Mouse (Mus musculus): ENCODE measurements around the gene Camsap1. TPM values are rescaled to one million over a fixed set of nuclear protein-coding genes. Genes with fewer than 3 reads are reported as not detected.

Camsap1 gene
- polyA plus RNA-seq, 2 experiments from 2014 or later: 4.5 to 8.8 TPM

GRCm38 (mm10) chr2:25977587-25978239, 5.4 kb downstream of the Camsap1 start:
- ATAC-seq: no peak

DNA sequence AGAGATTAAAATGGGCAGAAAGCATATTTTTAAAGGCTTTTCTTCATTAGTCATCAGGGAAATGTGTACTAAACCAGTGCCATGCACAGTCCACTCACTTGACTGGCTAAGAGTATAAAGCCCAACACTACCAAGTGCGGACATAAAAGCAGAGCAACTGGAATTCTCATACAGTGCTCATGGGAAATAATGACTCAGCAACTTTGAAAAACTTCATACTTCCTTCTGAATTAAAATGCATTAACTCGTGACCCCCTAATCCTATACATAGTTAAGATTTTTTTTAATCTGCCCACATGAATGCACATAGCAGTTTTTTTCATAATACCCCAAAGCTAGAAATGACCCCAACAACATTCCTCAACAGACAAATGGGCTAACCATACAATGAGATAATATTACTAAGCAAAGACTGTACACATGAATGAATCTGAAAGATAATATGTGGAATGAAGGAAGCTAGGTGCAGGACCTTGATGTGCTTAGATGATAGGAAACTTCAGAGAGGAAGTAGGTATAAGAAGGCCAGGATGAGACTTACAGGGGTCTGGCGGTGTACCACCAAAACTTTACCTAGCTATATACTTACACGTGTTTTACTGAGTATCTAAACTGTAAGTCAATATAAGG, 7.8 kb downstream of the Camsap1 start:
- no peak for ATAC-seq

GRCm38 (mm10) chr2:25970426-25970825, 12.7 kb downstream of the Camsap1 start:
- ATAC-seq: no peak

DNA sequence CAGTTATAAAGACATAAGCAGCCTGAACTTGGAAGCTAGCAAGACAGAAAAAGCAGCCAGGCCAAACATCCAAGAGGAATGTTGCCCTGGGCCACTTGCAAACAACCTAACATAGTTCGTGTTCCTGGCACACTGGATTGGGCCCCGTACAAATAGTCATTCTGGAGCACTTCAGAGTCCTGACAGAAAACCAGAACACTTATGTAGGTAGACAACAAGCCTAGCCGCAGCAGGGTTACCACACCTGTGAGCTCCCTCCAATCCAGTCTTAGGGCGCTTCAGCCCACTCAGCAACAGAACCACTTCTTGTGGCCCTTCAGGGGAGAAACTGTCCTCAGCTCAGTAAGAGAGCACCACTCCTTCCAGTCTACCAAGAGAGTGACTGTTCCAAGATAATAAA, 13.8 kb downstream of the Camsap1 start:
- no peak for ATAC-seq

- ATAC-seq: no peak
Observed at GRCm38 (mm10) chr2:25949291-25949690, 33.8 kb downstream of the Camsap1 start.

GRCm38 (mm10) chr2:25947950-25948349, 35.1 kb downstream of the Camsap1 start:
- no peak for ATAC-seq

- no peak for ATAC-seq
Observed at GRCm38 (mm10) chr2:25943822-25944221, 39.3 kb downstream of the Camsap1 start.

GRCm38 (mm10) chr2:25940503-25940902, 42.6 kb downstream of the Camsap1 start:
- no peak for ATAC-seq

DNA sequence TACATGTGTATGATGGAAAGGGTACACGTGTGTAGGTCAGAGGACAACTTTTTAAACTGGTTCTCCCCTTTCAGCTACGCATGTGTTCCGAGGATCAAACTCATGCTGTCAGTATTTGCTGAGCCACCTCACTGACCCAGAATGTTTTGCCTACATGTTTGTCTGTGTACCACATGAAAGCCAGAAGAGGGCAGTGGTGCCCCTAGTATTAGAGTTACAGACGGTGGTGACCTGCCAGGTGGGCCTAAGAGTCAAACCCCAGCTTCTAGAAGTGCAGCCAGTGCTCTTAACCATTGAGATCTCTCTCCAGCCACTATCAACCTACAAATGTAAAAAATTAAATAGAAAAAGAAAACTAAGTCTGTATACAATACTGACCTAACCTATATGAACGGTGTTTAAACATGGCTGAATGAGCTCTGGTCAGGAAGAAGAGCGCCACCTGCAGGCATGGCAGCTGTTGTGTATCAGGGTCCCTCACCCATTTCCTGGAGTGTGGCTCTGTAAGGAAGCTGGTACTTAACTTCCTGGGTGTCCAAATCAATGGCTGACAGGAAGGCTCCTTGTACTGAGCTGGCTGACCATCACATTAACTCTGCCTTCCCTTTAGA, 51.7 kb downstream of the Camsap1 start:
- ATAC-seq: no peak

DNA sequence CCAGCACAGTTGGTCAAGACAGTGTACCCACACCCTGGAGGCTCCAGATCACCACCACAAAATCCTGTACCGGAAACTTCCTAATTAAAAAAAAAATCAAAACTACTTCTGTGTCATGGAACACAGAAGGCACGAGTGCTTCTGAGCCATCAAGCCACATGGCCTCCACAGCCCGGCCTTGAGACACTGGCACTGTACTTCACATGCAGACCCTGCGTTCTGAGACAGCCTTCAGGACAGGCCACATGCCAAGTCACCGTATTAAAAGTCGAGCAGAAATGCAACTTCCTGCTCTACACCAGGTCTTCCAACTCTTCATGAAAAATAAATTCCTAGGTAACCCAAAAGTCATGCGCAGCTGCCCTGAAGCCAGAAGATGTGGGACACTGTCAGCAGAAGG, 55.3 kb downstream of the Camsap1 start:
- no peak for ATAC-seq

DNA sequence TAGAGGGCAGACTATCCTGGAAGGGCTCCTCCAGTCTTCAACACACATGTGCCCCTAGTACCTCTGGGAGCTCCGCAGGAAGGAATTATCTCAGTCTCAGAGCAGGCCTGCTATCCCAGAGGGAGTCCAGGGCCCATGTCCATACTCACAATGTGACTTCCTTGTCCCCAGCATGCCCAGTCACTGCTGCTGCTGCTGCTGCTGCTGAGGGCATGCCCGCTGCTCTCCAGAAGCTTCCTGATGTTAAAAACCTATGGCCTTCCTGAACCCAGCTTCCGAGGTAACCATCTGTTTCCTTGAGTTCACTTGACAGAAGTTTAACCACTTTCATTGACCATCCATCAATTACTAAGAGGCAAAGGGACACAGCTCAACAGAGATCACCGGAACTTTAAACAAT, 58.1 kb downstream of the Camsap1 start:
- no peak for ATAC-seq

GRCm38 (mm10) chr2:25923799-25924198, 59.3 kb downstream of the Camsap1 start:
- ATAC-seq: no peak

GRCm38 (mm10) chr2:25919972-25920371, 63.1 kb downstream of the Camsap1 start:
- ATAC-seq: no peak

GRCm38 (mm10) chr2:25918408-25918807, 64.7 kb downstream of the Camsap1 start:
- ATAC-seq: no peak

GRCm38 (mm10) chr2:25914821-25915220, 68.3 kb downstream of the Camsap1 start:
- no peak for ATAC-seq

DNA sequence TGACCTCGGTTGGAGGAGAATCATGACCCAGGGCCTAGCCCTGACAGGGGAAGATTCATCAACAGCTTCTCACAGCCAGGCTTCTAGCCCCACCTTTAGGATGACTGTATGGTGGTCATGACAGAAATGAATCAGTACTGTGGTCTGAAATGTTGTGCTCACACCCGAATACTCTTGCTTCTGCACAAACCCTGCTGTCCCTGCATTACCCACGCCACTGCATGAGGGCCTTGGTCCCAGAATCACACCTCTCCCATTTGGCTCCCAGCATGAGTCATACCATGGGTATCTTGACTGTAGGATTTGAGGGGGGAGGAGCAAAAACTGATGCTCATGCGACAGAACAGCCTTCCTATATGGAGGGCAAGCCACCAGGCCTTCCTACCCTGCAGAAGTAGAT, 68.9 kb downstream of the Camsap1 start:
- no peak for ATAC-seq

DNA sequence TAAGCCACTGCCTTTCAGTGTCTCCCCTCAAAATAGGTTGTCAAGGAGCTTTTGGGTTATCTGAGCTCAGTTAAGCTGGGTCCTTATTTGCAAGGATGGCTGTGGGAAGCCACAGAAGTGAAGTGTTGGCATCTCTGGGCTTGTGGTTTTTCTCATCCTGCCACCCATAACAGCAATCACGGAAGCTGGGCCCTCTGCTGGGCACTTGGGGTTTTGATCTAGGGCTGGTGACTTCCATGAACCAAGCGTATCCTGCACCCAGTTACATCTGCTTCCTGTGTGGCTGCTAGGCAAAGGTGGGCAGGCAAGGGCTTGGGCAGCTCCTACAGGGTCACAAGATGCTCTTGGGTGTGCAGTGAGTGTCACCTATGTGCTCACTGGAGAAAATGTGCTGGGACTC, 69.8 kb downstream of the Camsap1 start:
- ATAC-seq: peak; percentile 92

- no peak for ATAC-seq
Observed at GRCm38 (mm10) chr2:25909872-25910271, 73.2 kb downstream of the Camsap1 start.

DNA sequence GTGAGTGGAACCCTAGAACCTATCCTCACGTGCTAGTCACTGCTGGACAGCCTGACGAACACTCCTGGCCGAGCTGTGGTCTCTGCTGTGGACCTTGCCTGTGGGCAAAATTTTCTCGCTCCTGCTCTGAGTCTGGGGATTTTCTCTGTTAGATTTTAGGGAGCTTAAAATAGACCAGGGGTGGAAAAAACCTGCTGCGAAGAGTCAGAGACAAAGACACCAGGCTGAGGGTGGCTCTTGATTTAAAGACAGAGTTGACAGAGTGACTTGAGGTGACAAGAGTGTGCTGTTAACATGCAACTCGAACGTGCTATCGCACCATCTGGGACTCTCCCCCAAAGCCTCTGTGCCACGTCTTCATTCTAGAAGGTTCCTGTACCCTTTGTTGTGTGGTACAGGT, 84.1 kb downstream of the Camsap1 start:
- ATAC-seq: no peak

- ATAC-seq: no peak
Observed at GRCm38 (mm10) chr2:25892440-25892839, 90.6 kb downstream of the Camsap1 start.

GRCm38 (mm10) chr2:25888144-25888543, 94.9 kb downstream of the Camsap1 start:
- ATAC-seq: no peak

DNA sequence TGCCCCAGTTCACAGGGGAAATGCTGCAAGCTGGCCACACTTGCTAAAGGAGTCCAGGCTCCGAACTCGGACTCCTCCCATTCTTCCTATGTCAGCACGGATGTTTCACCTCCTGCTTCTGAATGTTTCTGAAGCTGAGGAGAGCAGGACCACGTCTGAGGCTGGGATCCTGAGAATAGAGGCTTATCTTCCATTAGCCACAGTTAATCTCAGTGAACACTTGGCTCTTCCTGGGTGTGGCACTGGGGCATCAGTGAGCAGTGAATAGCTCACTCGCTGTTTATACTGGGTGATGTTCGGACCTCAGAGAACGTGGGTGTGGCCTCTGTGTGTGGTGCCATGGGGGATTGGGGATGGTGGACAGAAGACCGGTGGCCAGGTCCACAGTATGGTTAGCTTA, 95.9 kb downstream of the Camsap1 start:
- no peak for ATAC-seq

DNA sequence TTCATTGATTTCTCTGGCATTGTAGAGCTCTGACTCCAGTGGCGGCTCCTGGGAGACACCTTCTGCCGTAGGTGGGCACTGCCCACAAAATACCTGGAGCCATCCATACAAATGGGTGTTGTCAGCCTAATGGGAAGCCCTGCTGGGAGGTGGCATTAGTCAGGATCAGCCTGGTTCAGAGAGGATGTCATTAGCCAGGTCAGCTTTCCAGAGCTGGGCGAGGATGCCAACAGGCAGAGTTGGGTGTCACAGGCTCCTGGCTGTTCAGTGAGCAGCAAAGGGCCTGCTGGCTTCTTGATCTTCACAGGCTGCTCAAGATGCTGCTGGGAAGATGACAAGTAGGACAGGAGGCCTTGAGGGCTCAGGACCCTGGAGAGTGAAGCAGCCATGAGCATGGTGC, 98.3 kb downstream of the Camsap1 start:
- ATAC-seq: no peak

GRCm38 (mm10) chr2:25882276-25882675, 100.8 kb downstream of the Camsap1 start:
- no peak for ATAC-seq
